Mouse (Mus musculus) brain, embryonic 14.5 days (tissue): ENCODE measurements around the gene Fry.

Experiments
- CTCF ChIP-seq: fragments of 200-500 bp; IDR thresholded peaks from 2 replicates; pipeline ENCODE4 v1.5.1; 2012; ENCODE audit warnings: inconsistent platforms, mild to moderate bottlenecking, moderate library complexity, borderline replicate concordance; ENCODE audit not compliant: insufficient read depth, insufficient read length; ENCODE audit errors: extremely low read depth
- POLR2A ChIP-seq: fragments of 200-500 bp; IDR thresholded peaks from 2 replicates; pipeline ENCODE4 v1.6.1; 2012; ENCODE audit warnings: mild to moderate bottlenecking, inconsistent platforms, borderline replicate concordance; ENCODE audit not compliant: poor library complexity, insufficient read depth, insufficient read length, severe bottlenecking; ENCODE audit errors: extremely low read depth

GRCm38 (mm10) chr5:150156063-150156786, 37.8 kb downstream of the Fry start:
- no peak for TF ChIP-seq CTCF
- no peak for TF ChIP-seq POLR2A
